Mouse (Mus musculus) kidney, adult 2 months (tissue): ENCODE results near the gene Mms19.

Experiments used
- CTCF ChIP-seq: fragments of 200-500 bp; conservative IDR thresholded peaks from 2 replicates; pipeline ENCODE4 v1.5.1; 2011; ENCODE audit warnings: low read depth, mild to moderate bottlenecking, control low read depth, low read length, moderate library complexity, mixed read lengths; ENCODE audit not compliant: insufficient read depth, insufficient read length
- POLR2A ChIP-seq: fragments of 200-500 bp; IDR thresholded peaks from one replicate; pipeline ENCODE4 v1.6.1; 2011; ENCODE audit warnings: low read depth, low read length, control low read depth

GRCm38 (mm10) chr19:41911178-41912073 lies 69.5 kb downstream of the Mms19 start, which contains the start of gene Pgam1:
- no peak for TF ChIP-seq CTCF
- peak; percentile 51 for TF ChIP-seq POLR2A
